Mouse (Mus musculus) forebrain, embryonic 11.5 days (tissue): ENCODE results near the gene Ttc7. TPM values are rescaled to one million over a fixed set of nuclear protein-coding genes. Genes with fewer than 3 reads are reported as not detected.

Experiments
- ATAC-seq: fragments of 200-750 bp; cut with Nextera tagmentation; replicated peaks from 2 replicates; pipeline ENCODE4 v1.8.0; 2017; ENCODE audit warnings: moderate TSS enrichment; ENCODE audit not compliant: low FRiP score
- DNase-seq: peaks from one replicate; pipeline ENCODE4 v3.0.0-alpha.2; 2017; ENCODE audit warnings: low spot score
- H3K27ac ChIP-seq: fragments of 300-500 bp; sonication (generic); 2 replicates; pipeline ENCODE4 v1.5.1; 2014; ENCODE audit warnings: low read depth, low read length
- H3K27me3 ChIP-seq: fragments of 300-500 bp; sonication (generic); 2 replicates; pipeline ENCODE4 v1.6.1; 2014; ENCODE audit warnings: mild to moderate bottlenecking, low read length, mixed read lengths; ENCODE audit not compliant: control insufficient read depth, insufficient read depth
- H3K36me3 ChIP-seq: fragments of 300-500 bp; sonication (generic); 2 replicates; pipeline ENCODE4 v1.6.1; 2014; ENCODE audit warnings: mild to moderate bottlenecking, low read length, moderate library complexity, mixed read lengths; ENCODE audit not compliant: control insufficient read depth, insufficient read depth
- H3K4me1 ChIP-seq: fragments of 300-500 bp; sonication (generic); replicated peaks from 2 replicates; pipeline ENCODE4 v1.6.1; 2014; ENCODE audit warnings: low read length, mixed read lengths; ENCODE audit not compliant: control insufficient read depth, insufficient read depth
- H3K4me2 ChIP-seq: fragments of 300-500 bp; sonication (generic); 2 replicates; pipeline ENCODE4 v1.6.1; 2014; ENCODE audit warnings: low read depth, mild to moderate bottlenecking, low read length, moderate library complexity, mixed read lengths; ENCODE audit not compliant: severe bottlenecking
- H3K4me3 ChIP-seq: fragments of 300-500 bp; sonication (generic); 2 replicates; pipeline ENCODE4 v1.5.1; 2014; ENCODE audit warnings: low read depth, low read length
- H3K9ac ChIP-seq: fragments of 300-500 bp; sonication (generic); 2 replicates; pipeline ENCODE4 v1.6.1; 2014; ENCODE audit warnings: low read length
- H3K9me3 ChIP-seq: fragments of 300-500 bp; sonication (generic); 2 replicates; pipeline ENCODE4 v1.6.1; 2016; ENCODE audit warnings: low read length, mixed read lengths; ENCODE audit not compliant: control insufficient read depth
- WGBS: fragments of 180-500 bp; shearing (Covaris S2); extraction: QIAGEN DNeasy Blood & Tissue Kit; methylation state at CpG from one replicate; pipeline ENCODE4 v1.1.7; 2014; 5-methylcytosine and 5-hydroxymethylcytosine counted together
- polyA plus RNA-seq: library from polyadenylated mRNA; unstranded; fragments of >200 nt; fragmentation: Nextera tagmentation; extraction: Ambion mirVana; gene quantifications from 2 replicates; pipeline ENCODE4 v1.2.1, GENCODE M21; 2014

Gene Ttc7
- polyA plus RNA-seq, 1 experiment from 2014 or later = 4.2 TPM

DNA sequence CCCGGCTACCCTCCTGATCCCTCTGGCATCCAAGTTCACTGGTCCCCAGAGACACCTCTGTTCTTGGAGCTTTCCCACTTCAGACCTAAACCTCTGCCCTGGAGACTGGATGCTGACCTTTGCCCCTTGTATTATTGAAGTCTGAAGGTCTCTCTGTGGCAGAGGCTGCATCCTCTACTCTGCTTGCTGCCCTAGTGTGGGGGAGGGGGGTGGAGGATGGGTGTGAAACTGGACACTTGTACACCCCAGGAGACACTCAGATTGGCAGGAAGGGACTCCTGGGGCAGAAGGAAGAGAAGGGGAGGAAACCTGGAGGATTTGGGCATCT is 70.2 kb downstream of the Ttc7 start:
- WGBS = 6% methylated on average over 1 of the region's 1 CpGs
- no peak for ATAC-seq
- no peak overlapping the region for H3K27ac ChIP-seq
- no peak overlapping the region for H3K4me3 ChIP-seq
- H3K4me1 ChIP-seq = peaks cover 21% of the 10 kb centered on the region
- no peaks in the 10 kb centered on the region for H3K27me3 ChIP-seq
- H3K4me2 ChIP-seq = no peak overlapping the region
- no peaks in the 10 kb centered on the region for H3K9me3 ChIP-seq
- no peak overlapping the region; the same call in 1 of the 2 replicates for H3K9ac ChIP-seq
- DNase-seq = no peak
- no peaks in the 10 kb centered on the region for H3K36me3 ChIP-seq

GRCm38 (mm10) chr17:87353745-87354320 is 71.1 kb downstream of the Ttc7 start:
- Histone ChIP-seq H3K4me3 (no peak overlapping the region), H3K36me3 (no peaks in the 10 kb centered on the region), H3K4me1 (peaks cover 18% of the 10 kb centered on the region), H3K4me2 (no peak overlapping the region), H3K27ac (no peak overlapping the region), H3K27me3 (no peaks in the 10 kb centered on the region), H3K9ac (no peak overlapping the region), H3K9me3 (no peaks in the 10 kb centered on the region)
- no peak for ATAC-seq
- no peak for DNase-seq
- WGBS = 86% methylated on average over 8 of the region's 8 CpGs

GRCm38 (mm10) chr17:87355456-87355855 is 72.8 kb downstream of the Ttc7 start:
- DNase-seq = no peak
- no peak overlapping the region for H3K4me3 ChIP-seq
- H3K9ac ChIP-seq = no peak overlapping the region
- ATAC-seq = no peak
- WGBS = 92% methylated on average over 8 of the region's 8 CpGs
- H3K27ac ChIP-seq = no peak overlapping the region
- H3K27me3 ChIP-seq = no peaks in the 10 kb centered on the region
- no peaks in the 10 kb centered on the region for H3K36me3 ChIP-seq
- peaks cover 18% of the 10 kb centered on the region for H3K4me1 ChIP-seq
- H3K9me3 ChIP-seq = no peaks in the 10 kb centered on the region
- H3K4me2 ChIP-seq = no peak overlapping the region

GRCm38 (mm10) chr17:87356261-87356660 is 73.6 kb downstream of the Ttc7 start:
- H3K4me1 ChIP-seq = peaks cover 13% of the 10 kb centered on the region
- no peak overlapping the region for H3K27ac ChIP-seq
- H3K4me3 ChIP-seq = no peak overlapping the region
- no peaks in the 10 kb centered on the region for H3K27me3 ChIP-seq
- DNase-seq = no peak
- no peaks in the 10 kb centered on the region for H3K9me3 ChIP-seq
- 83% methylated on average over 5 of the region's 5 CpGs for WGBS
- H3K36me3 ChIP-seq = no peaks in the 10 kb centered on the region
- no peak for ATAC-seq
- H3K9ac ChIP-seq = no peak overlapping the region
- no peak overlapping the region for H3K4me2 ChIP-seq

- no peak overlapping the region for H3K9ac ChIP-seq
- H3K9me3 ChIP-seq = no peaks in the 10 kb centered on the region
- no peak for ATAC-seq
- no peaks in the 10 kb centered on the region for H3K36me3 ChIP-seq
- WGBS = 86% methylated on average over 9 of the region's 9 CpGs
- H3K27me3 ChIP-seq = no peaks in the 10 kb centered on the region
- H3K4me2 ChIP-seq = no peak overlapping the region
- no peak overlapping the region for H3K27ac ChIP-seq
- no peak overlapping the region for H3K4me3 ChIP-seq
- peaks cover 5% of the 10 kb centered on the region for H3K4me1 ChIP-seq
- no peak for DNase-seq
Measured at GRCm38 (mm10) chr17:87357506-87357905, 74.8 kb downstream of the Ttc7 start.

GRCm38 (mm10) chr17:87361132-87361531 is 78.4 kb downstream of the Ttc7 start:
- Histone ChIP-seq H3K4me2 (no peak overlapping the region), H3K4me3 (no peak overlapping the region), H3K27ac (no peak overlapping the region), H3K36me3 (no peaks in the 10 kb centered on the region), H3K9me3 (no peaks in the 10 kb centered on the region), H3K9ac (no peak overlapping the region), H3K4me1 (0 out of 2 replicates have a peak, but pooled peaks cover 1% of the 10 kb centered on the region), H3K27me3 (no peaks in the 10 kb centered on the region)
- WGBS = 44% methylated on average over 3 of the region's 3 CpGs
- DNase-seq (no peak), ATAC-seq (no peak)

GRCm38 (mm10) chr17:87364108-87364507 is 81.4 kb downstream of the Ttc7 start:
- Histone ChIP-seq H3K4me1 (peaks cover 3% of the 10 kb centered on the region; the same call in 1 of the 2 replicates), H3K36me3 (no peaks in the 10 kb centered on the region), H3K9ac (no peak overlapping the region), H3K4me2 (no peak overlapping the region), H3K9me3 (no peaks in the 10 kb centered on the region), H3K27ac (no peak overlapping the region), H3K4me3 (no peak overlapping the region), H3K27me3 (no peaks in the 10 kb centered on the region)
- ATAC-seq (no peak), DNase-seq (no peak)
- 94% methylated on average over 15 of the region's 15 CpGs for WGBS

- H3K36me3 ChIP-seq = no peaks in the 10 kb centered on the region
- no peak overlapping the region for H3K9ac ChIP-seq
- H3K4me3 ChIP-seq = no peak overlapping the region
- no peak overlapping the region for H3K4me2 ChIP-seq
- H3K4me1 ChIP-seq = peaks cover 4% of the 10 kb centered on the region; the same call in 1 of the 2 replicates
- H3K9me3 ChIP-seq = no peaks in the 10 kb centered on the region
- H3K27ac ChIP-seq = no peak overlapping the region
- ATAC-seq (no peak), DNase-seq (no peak)
- WGBS = 63% methylated on average over 8 of the region's 8 CpGs
- H3K27me3 ChIP-seq = no peaks in the 10 kb centered on the region
Measured at GRCm38 (mm10) chr17:87365268-87365667, 82.6 kb downstream of the Ttc7 start.

GRCm38 (mm10) chr17:87366520-87366919 is 83.8 kb downstream of the Ttc7 start:
- Histone ChIP-seq H3K4me3 (no peak overlapping the region), H3K4me1 (peaks cover 3% of the 10 kb centered on the region; the same call in 1 of the 2 replicates), H3K9me3 (no peaks in the 10 kb centered on the region), H3K27me3 (no peaks in the 10 kb centered on the region), H3K27ac (no peak overlapping the region), H3K4me2 (no peak overlapping the region), H3K36me3 (no peaks in the 10 kb centered on the region), H3K9ac (no peak overlapping the region)
- WGBS = 18% methylated on average over 2 of the region's 2 CpGs
- ATAC-seq (0 out of 2 replicates have a peak, but pooled peaks have one; percentile 51), DNase-seq (no peak)
